Mouse (Mus musculus): ENCODE data around the gene Rassf8.

Gene Rassf8

GRCm38 (mm10) chr6:145747671-145748640, 1.4 kb downstream of the Rassf8 start:
- in situ Hi-C loops (cut with MboI, MseI) = no loop called here

GRCm38 (mm10) chr6:145750394-145750793, 3.8 kb downstream of the Rassf8 start:
- in situ Hi-C loops (cut with MboI, MseI) = no loop called here

- in situ Hi-C loops (cut with MboI, MseI) = no loop called here
These were observed 6.7 kb downstream of the Rassf8 start for GRCm38 (mm10) chr6:145753296-145753695.

DNA sequence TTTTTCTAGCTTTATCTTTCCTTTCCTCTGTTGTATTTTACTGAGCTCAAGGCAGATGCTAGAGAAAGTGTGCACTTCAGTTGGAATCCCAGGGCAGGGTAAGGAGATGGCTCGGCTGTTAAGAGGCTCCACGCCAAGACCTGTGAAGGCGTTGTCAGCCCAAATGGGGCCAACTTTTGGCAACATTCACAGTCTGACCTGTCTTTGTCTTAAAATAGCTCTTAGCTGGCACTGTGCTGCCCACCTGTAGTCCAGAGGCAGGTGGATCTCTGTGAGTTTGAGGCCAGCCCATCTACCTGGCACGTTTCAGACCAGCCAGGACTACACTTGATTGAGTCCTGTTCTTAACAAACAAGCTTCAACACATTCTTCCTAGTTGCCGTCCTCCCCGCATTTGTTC, 7.9 kb downstream of the Rassf8 start:
- in situ Hi-C loops (cut with MboI, MseI) = no loop called here

GRCm38 (mm10) chr6:145755942-145756639, 9.5 kb downstream of the Rassf8 start:
- in situ Hi-C loops (cut with MboI, MseI) = no loop called here

DNA sequence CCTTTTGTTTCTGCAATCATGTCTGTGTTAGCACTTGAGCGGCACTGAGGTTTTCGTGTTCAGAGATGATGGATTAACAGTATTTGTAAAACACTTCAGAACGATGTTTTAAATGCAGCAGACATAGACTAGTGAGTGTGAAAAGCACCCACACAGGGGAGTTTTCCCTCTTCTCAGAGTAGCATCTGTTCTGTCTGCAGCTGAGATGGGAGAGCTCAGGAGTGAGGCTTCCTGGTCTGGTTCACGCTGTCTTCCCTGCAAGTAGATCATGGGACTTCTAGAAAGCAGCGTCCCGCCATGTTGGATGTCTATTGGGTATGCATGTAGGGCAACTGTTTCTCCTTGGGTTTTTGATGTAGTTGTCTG, 10.1 kb downstream of the Rassf8 start:
- in situ Hi-C loops (cut with MboI, MseI) = no loop called here

DNA sequence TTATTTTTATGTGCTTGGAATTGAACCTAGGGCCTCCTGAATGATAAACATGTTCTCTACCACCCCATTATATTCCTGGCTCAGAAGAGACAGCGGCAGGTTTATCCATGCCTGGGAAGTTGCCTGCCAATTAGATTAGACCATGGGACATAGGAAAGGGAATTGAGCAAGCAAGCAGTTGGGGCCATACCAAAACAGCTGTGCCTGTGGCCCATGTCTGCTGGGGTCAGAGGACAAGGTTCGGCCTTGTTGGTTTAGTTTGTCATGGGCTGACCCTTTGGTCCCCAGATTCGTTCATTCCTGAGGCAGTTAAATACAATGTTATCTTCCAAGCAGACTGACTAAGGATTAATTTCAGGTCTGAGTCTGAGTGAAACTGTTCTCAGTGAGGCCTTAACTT, 10.8 kb downstream of the Rassf8 start:
- in situ Hi-C loops (cut with MboI, MseI) = no loop called here

GRCm38 (mm10) chr6:145758685-145759084, 12.1 kb downstream of the Rassf8 start:
- in situ Hi-C loops (cut with MboI, MseI) = no loop called here

GRCm38 (mm10) chr6:145759432-145759831, 12.9 kb downstream of the Rassf8 start:
- in situ Hi-C loops (cut with MboI, MseI) = no loop called here

GRCm38 (mm10) chr6:145760246-145761016, 13.9 kb downstream of the Rassf8 start:
- in situ Hi-C loops (cut with MboI, MseI) = no loop called here

DNA sequence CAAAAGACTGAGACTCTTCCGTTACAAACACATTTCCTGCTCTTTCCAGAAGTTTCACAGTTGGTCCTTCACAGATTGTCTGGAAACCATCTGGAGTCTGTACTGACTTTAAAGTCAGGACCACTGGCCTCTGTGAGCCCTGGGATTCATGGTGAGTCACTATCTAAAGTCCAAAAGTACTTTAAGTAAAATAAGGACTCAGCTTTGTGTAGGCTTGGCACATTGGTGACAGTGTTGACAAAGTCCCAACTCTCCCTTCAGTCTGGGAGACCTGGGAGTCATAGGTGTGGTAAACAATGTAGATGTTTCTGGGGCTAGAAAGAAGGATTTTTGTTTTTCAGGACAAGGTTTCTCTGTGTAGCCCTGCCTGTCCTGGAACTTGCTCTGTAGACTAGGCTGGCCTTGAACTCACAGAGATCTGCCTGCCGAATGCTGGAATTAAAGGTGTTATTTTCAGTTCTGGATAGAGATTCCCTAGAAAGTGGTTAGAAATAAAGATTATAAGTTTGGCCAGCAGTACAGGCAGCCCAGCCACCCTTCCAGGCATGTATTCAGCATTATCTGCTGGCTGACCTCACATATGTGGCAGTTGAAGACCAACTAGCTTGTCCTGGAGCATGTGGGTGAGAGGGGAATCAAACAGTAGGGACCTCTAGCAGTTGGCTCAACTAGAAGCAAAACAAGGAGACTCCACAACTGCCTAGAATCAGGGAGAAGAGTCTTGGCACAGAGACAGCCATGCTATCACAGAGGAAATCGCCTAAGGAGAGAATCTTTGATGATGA, 14.8 kb downstream of the Rassf8 start:
- in situ Hi-C loops (cut with MboI, MseI) = no loop called here

- in situ Hi-C loops (cut with MboI, MseI) = no loop called here
These were observed 15.5 kb downstream of the Rassf8 start for GRCm38 (mm10) chr6:145762016-145762415.

DNA sequence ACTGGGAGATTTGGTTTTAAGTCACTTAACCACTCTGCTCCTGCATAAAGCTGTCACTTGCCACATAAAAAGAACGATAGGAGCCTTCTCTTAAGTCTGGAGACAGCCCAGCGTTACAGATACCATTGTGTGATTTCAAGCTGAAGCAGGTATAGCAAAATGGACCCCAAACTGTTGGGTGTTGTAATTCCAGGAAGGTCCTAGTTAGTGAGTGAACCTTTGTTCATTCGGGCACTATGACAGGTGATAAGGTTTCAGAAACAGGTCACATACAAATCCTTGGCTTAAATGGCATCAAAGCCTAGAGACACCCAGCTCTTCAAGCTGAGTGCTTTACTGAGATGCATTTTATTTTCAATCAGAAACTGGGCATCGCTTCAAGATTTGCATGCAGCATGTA, 16.5 kb downstream of the Rassf8 start:
- in situ Hi-C loops (cut with MboI, MseI) = no loop called here

DNA sequence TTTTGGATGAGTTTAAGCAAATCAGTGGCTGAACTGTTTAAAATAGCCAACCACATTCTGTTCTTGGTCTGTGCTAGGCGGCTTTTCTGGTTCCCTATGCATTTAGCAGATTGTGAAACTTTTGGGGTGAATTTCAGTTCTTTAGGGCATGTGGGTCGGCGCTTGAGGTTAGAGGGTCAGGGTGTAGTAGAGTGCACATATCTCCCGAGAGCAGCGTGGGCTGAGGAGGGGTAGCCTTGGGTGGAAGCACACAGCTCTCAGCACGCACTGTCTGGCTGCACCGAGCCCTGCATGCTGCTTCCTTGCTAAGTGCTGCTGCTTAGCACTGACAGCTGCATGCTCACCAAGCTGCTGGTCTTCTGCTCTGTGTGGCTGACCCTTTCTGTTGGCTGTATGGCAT, 18.5 kb downstream of the Rassf8 start:
- in situ Hi-C loops (cut with MboI, MseI) = no loop called here

GRCm38 (mm10) chr6:145766971-145767370, 20.4 kb downstream of the Rassf8 start:
- in situ Hi-C loops (cut with MboI, MseI) = no loop called here

- in situ Hi-C loops (cut with MboI, MseI) = no loop called here
These were observed 21.1 kb downstream of the Rassf8 start for GRCm38 (mm10) chr6:145767637-145768036.

DNA sequence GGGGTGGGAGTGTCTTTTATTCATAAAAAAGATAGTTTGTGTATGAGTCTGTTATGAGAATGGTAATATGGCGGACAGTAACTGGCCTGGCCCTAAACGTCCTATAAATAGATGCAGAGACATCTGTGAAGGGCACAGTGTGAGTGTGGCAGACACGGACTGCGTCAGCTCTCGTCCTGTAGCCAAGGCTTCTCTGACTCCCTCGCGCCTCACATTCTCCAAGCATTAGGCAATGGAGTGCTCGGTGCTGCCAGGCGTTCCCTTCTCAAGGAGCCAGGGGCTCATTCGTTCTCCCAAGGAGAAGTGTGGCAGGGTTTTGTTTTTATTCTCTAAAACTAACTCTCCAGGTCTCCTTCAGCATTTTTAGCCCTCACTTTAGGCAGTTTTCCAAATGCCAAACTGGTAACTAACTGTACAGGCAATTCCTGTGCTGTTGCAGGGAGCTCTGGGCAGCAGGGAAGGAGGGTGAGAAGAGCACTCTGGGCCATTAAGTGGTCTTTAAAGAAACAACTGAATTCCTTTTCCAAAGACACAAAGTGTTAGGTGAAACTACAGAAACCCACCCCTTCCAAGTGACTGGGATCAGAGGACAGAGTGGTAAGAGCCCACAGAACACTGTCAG, 22.2 kb downstream of the Rassf8 start:
- in situ Hi-C loops (cut with MboI, MseI) = no loop called here

DNA sequence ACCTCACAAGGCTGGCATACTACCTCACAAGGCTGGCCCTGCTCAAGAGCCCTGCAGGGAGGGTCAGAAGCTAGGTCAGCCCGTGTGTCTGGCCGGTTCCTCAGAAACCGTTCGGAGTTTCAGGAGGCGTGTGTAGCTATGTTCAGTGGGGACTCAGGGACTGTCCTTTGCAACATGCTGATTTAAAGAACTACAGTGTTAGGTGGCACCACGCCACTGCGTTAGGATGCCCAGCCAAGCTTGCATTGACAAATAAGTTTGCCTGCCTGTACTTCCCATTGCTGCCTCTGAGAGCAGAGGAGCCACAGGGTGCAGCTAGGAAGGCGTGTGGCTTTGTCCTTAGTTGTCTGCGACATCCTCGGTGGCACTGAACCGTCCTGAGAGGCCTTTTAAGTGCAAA, 23.3 kb downstream of the Rassf8 start:
- in situ Hi-C loops (cut with MboI, MseI) = no loop called here

DNA sequence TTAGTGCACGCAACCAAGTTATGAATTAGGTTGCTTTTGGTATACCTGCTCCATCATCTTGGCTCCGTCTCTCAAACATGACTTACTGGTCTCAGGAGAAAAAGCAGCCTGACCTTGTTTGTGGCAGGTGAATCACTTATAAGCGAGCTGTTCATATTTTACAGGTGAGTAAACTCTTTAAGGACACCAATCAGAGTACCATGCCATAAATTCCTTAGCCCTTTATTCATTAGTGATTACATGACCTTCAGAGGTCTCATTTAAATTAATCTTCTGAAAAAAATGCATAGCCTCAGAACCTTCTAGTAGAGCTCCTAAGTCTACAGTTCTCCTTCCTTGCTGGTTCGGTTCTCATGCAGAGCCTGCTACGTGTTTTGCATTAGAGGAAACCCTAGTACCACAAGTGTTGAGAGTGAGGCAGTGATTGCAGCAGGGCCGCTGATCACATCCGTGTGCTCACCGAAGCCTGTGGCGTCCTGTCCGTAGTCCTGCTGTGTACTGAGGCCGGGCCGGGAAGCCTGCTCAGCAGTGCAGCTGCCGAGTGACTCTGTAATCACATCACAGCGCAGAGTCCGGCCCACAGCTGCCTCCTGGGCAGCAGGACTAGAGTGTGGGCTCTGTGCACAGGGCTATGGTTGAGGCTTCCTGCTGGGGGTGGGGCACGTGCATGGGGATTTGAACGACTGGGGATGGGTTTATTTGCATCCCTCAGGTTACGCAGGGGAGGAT, 23.9 kb downstream of the Rassf8 start:
- in situ Hi-C loops (cut with MboI, MseI) = no loop called here

DNA sequence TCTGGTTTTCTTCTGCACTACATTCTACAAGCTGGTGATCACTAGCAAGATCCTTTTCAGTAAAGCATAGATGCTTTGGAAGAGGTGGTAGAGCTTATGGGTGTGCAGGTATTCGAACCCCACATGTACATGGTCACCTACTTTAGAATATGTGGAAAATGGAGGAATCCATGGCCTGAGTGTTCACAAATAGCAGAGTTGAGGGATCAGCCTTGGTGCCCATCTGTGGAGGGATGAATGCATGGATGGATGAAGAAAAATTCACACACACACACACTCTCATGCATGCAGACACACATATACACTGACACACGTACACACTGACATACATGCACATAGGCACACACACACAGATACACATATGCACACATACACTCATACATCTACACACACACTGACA, 27.9 kb downstream of the Rassf8 start:
- in situ Hi-C loops (cut with MboI, MseI) = no loop called here
